Mouse (Mus musculus): ENCODE data around the gene Tmem91.

Gene Tmem91

GRCm38 (mm10) chr7:25699851-25700250 is 24.9 kb upstream of the Tmem91 start:
- no peak for DNase-seq (ENCODE audit: low read depth)

DNA sequence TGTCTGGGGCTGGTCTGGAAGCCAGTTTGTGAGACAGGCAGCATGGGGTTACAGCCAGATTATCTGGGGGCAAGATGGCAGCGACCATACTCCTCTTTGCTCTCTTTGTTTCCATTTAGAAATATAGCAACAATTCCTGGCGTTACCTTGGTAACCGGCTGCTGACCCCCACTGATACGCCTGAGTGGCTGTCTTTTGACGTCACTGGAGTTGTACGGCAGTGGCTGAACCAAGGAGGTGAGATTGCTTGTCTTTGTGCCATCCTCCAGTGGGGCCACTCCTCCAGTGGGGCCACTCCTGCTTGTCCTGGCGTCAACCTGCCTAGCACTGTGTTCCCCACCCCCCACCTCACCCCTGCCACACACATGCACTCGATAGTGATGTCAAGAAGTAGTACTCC is 19.1 kb upstream of the Tmem91 start:
- no peak for DNase-seq (ENCODE audit: low read depth)

GRCm38 (mm10) chr7:25690051-25690450 is 15.1 kb upstream of the Tmem91 start:
- DNase-seq (ENCODE audit: low read depth) = no peak

- peak; percentile 96 for DNase-seq (ENCODE audit: low read depth)
These were observed 14.6 kb upstream of the Tmem91 start for GRCm38 (mm10) chr7:25689603-25690021.

DNA sequence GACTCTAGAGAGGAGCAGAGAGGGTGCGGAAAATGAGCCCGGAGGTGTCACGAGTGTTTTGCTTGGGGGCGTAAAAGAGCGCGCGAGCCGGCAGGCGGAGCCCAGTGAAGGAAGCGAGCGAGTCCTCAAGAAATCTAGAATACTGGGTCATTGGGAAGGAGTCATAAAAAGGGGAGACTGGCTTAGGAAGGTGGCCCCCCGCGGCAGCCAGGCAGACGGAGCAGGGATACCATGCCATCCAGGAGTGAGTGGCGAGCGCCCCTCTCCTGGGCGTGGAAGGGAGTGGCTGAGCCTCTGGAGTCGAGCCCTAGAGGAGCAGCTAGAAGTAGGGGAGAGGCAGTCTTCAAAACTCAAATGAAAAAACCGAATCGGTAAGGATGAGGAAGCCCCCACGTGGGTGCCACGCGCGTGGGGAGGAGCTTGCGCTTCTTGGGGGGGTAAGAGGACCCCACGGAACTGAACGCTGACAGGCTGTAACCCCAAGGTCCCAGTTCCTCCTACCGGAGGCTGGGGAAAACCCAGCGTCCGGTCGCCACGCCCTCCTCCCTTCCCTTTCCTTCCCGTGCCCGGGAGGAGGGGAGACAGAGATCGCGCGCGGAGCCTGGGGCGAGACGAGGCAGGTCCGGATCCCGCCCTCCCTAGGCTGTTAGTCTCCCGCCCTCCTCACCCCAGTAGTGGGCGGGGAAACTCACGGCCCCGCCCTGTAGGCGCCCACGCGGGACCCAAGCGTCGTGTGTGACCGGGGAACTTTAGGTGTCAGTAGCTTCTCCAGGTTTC is 14.0 kb upstream of the Tmem91 start:
- peak; percentile 97 for DNase-seq (ENCODE audit: low read depth)

GRCm38 (mm10) chr7:25687811-25688401 is 12.9 kb upstream of the Tmem91 start:
- DNase-seq (ENCODE audit: low read depth) = peak; percentile 59

GRCm38 (mm10) chr7:25686680-25687531 is 11.9 kb upstream of the Tmem91 start, which contains the start of gene Tgfb1:
Gene Tgfb1 (plus strand): TSS chr7:25687002.
- DNase-seq (ENCODE audit: low read depth) = peak; percentile 91

- DNase-seq (ENCODE audit: low read depth) = no peak
These were observed 11.0 kb upstream of the Tmem91 start for GRCm38 (mm10) chr7:25685926-25686470.

GRCm38 (mm10) chr7:25684659-25685058 is 9.7 kb upstream of the Tmem91 start:
- DNase-seq (ENCODE audit: low read depth) = no peak

GRCm38 (mm10) chr7:25683474-25684180 is 8.7 kb upstream of the Tmem91 start:
- peak; percentile 98 for DNase-seq (ENCODE audit: low read depth)

- DNase-seq (ENCODE audit: low read depth) = peak; percentile 79
These were observed 6.6 kb upstream of the Tmem91 start for GRCm38 (mm10) chr7:25681341-25682231.

GRCm38 (mm10) chr7:25680514-25681258 is 5.7 kb upstream of the Tmem91 start, which contains the start of gene B9d2:
Gene B9d2 (plus strand): TSS chr7:25680780.
- peak; percentile 100 for DNase-seq (ENCODE audit: low read depth)

DNA sequence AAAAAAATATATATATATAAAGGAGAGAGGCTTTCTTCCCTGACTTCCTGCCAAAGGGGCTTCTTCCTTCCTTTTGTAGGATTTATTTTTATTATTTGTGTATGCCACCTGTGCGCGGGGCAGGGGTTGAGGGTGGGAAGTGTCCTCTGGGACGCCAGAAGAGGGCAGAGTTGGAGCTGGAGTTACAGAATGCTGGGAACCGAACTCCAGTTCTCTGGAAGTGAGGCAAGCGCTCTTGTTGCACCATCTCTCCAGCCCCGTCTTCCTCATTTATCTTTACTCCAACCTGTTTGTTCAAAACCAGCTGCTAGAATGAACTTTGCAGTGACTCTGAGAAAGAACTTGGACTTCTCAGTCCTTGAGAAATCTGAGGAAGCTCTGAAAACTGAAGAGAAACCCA is 5.0 kb upstream of the Tmem91 start:
- DNase-seq (ENCODE audit: low read depth) = no peak

DNA sequence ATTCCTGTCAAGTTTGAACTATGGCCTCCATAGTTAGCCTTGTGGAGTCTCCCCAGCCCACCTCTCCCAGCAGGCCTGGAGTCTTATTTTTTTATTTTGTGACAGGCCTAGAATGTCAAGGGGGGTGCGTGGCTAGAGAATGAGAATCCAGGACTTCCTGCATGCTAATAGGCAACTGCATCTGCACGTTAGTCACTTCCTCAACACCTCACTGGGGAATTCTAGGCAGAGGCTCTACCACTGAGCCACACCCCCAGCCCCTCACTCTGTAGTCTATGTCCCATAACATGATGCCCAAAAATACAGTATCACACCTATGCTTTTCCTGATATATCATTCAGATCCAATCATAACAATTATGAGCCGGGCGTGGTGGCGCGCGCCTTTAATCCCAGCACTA is 2.0 kb upstream of the Tmem91 start:
- DNase-seq (ENCODE audit: low read depth) = peak; percentile 51

DNA sequence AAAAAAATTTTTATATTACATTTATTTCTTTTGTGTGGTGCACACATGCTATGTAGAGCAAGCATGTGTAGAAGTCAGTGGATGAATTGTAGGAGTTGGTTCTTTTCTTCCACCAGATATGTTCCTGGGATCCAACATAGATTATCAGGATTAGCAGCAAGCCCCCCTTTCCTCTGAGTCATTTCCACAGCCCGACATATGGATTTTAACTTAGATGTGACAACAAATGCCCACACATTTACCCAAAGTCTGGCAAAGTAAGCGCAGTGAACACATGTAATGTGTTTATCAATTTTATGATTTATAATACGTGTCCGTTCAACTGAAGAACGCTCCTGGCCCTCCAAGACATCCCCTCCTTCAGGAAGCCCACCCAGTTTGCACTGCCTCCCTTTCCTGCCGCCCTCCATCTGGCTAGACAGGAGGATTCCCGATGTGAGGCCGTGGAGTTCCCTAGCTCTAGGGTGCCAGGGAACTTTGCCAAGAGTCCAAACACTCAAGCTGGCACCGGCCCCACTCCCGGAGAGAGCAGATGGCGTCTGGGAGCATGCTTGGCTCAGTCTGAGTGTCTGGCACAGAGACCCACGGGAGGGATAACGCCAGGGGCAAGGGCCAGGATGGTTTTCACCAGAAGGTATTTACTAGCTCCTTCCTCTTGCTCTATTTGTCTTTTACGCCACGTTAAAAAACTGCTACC is 1.3 kb upstream of the Tmem91 start:
- no peak for DNase-seq (ENCODE audit: low read depth)

- no peak for DNase-seq (ENCODE audit: low read depth)
These were observed 439 bp upstream of the Tmem91 start for GRCm38 (mm10) chr7:25675405-25675804.

- no peak for DNase-seq (ENCODE audit: low read depth)
These were observed 669 bp downstream of the Tmem91 start for GRCm38 (mm10) chr7:25674297-25674696.

DNA sequence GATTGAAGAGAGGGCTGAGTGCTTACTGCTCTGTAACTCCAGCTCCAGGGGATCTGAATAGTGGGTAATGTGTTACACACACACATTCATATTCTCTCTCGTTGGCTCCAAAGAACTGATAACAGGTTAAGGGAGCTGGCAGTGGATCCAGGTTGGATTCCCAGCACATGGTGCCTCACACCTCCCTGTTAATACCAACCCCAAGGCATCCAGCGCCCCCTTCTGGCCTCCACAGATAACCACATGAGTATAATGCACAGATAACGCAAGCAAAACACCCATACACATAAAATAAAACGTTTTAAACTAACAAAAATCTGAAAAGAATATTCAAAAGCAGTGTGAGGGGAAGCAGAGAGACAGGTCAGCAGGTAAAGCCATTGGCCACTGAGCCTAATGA is 2.5 kb downstream of the Tmem91 start:
- DNase-seq (ENCODE audit: low read depth) = no peak

- DNase-seq (ENCODE audit: low read depth) = no peak
These were observed 3.3 kb downstream of the Tmem91 start for GRCm38 (mm10) chr7:25671686-25672085.

Measured in 416B (cell line).